Mouse (Mus musculus): ENCODE results near the gene Fry.
"Not testable (repeated sequence)": the region's sequence is repeated elsewhere in the genome, so short reads cannot be mapped to it uniquely, and the experiment has no call there.

The Fry gene

GRCm38 (mm10) chr5:150453490-150453889 is 335.0 kb downstream of the Fry start:
- DNase-seq (ENCODE audit: low read depth, low spot score): peak; percentile 39

GRCm38 (mm10) chr5:150457165-150457903 is 338.9 kb downstream of the Fry start:
- DNase-seq (ENCODE audit: low read depth, low spot score): no peak

- DNase-seq (ENCODE audit: low read depth, low spot score): no peak
These were observed 339.7 kb downstream of the Fry start for GRCm38 (mm10) chr5:150457904-150458739.

GRCm38 (mm10) chr5:150459801-150460200 is 341.4 kb downstream of the Fry start:
- peak; percentile 42 for DNase-seq (ENCODE audit: low read depth, low spot score)

GRCm38 (mm10) chr5:150464721-150465120 is 346.3 kb downstream of the Fry start:
- no peak for DNase-seq (ENCODE audit: low read depth, low spot score)

GRCm38 (mm10) chr5:150465218-150465617 is 346.8 kb downstream of the Fry start:
- DNase-seq (ENCODE audit: low read depth, low spot score): no peak

GRCm38 (mm10) chr5:150466132-150466531 is 347.7 kb downstream of the Fry start:
- DNase-seq (ENCODE audit: low read depth, low spot score): peak; percentile 24

- DNase-seq (ENCODE audit: low read depth, low spot score): no peak
These were observed 350.0 kb downstream of the Fry start for GRCm38 (mm10) chr5:150468431-150468830.

- no peak for DNase-seq (ENCODE audit: low read depth, low spot score)
These were observed 358.9 kb downstream of the Fry start for GRCm38 (mm10) chr5:150477364-150477763.

- DNase-seq (ENCODE audit: low read depth, low spot score): no peak
These were observed 360.2 kb downstream of the Fry start for GRCm38 (mm10) chr5:150478612-150479011.

- DNase-seq (ENCODE audit: low read depth, low spot score): peak; percentile 22
These were observed 366.8 kb downstream of the Fry start for GRCm38 (mm10) chr5:150485198-150485597.

- no peak for DNase-seq (ENCODE audit: low read depth, low spot score)
These were observed 371.8 kb downstream of the Fry start for GRCm38 (mm10) chr5:150490285-150490684.

GRCm38 (mm10) chr5:150490821-150491220 is 372.4 kb downstream of the Fry start:
- no peak for DNase-seq (ENCODE audit: low read depth, low spot score)

GRCm38 (mm10) chr5:150491573-150492173 is 373.2 kb downstream of the Fry start:
- not testable (repeated sequence) for DNase-seq (ENCODE audit: low read depth, low spot score)

GRCm38 (mm10) chr5:150495792-150496191 is 377.3 kb downstream of the Fry start:
- DNase-seq (ENCODE audit: low read depth, low spot score): peak; percentile 76

GRCm38 (mm10) chr5:150510451-150511225 is 392.2 kb downstream of the Fry start:
- DNase-seq (ENCODE audit: low read depth, low spot score): no peak

GRCm38 (mm10) chr5:150513264-150513663 is 394.8 kb downstream of the Fry start:
- peak; percentile 43 for DNase-seq (ENCODE audit: low read depth, low spot score)

- no peak for DNase-seq (ENCODE audit: low read depth, low spot score)
These were observed 395.6 kb downstream of the Fry start for GRCm38 (mm10) chr5:150514027-150514426.

GRCm38 (mm10) chr5:150518064-150518463 is 399.6 kb downstream of the Fry start, which contains the start of gene Zar1l:
Gene Zar1l, minus strand, starts transcription at chr5:150518164.
- no peak for DNase-seq (ENCODE audit: low read depth, low spot score)

- DNase-seq (ENCODE audit: low read depth, low spot score): peak; percentile 45
These were observed 401.1 kb downstream of the Fry start for GRCm38 (mm10) chr5:150519551-150519950.

Data from ES-CJ7 (cell line).